In the genomic region with DNA sequence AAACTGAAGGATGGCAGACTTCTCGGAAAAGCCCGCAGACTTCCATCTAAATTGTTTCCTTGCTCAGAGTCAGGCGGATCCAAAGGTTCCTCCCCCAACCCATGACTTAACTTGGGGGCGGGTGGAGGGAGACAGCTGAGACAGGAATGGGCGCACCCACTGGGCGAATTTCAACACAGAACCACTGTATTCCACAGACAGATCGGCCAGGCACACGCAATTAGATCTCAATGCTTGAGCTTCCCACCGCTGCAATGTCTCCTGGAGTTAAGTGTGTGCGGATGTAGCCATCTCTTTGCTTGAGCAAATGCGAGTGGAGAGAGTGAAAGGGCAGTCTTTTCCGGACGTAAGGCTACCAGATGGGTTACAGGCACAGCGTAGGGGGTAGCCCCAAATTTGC, we compare ENCODE assay signal across 8 mouse cellular contexts. TPM values are rescaled to one million over a fixed set of nuclear protein-coding genes. Genes with fewer than 3 reads are reported as not detected.
DNase-seq lines count a peak whose midpoint lies in the region; ATAC-seq lines count a peak whose summit lies in the region.

No protein-coding gene starts in this region.

- H3K9ac ChIP-seq in embryonic facial prominence, embryonic 13.5 days, result peak overlapping the region; percentile 79
- H3K9ac ChIP-seq in limb, embryonic 12.5 days (replicated peaks), result peak overlapping the region; percentile 76; the same call in 1 of the 2 replicates
- H3K9ac ChIP-seq in neural tube, embryonic 12.5 days, result peak overlapping the region; percentile 72; the same call in 1 of the 2 replicates

- 0 out of 2 replicates have a peak overlapping the region, but pooled peaks have one; percentile 78 for H3K27ac ChIP-seq in embryonic facial prominence, embryonic 13.5 days
- H3K27ac ChIP-seq in limb, embryonic 12.5 days, result no peak overlapping the region
- H3K27ac ChIP-seq in neural tube, embryonic 12.5 days, result no peak overlapping the region

- H3K36me3 ChIP-seq in embryonic facial prominence, embryonic 13.5 days, result no peaks in the 10 kb centered on the region
- H3K36me3 ChIP-seq in limb, embryonic 12.5 days, result no peaks in the 10 kb centered on the region
- H3K36me3 ChIP-seq in neural tube, embryonic 12.5 days, result no peaks in the 10 kb centered on the region

- no peaks in the 10 kb centered on the region for H3K27me3 ChIP-seq in embryonic facial prominence, embryonic 13.5 days
- H3K27me3 ChIP-seq in limb, embryonic 12.5 days, result peaks cover 13% of the 10 kb centered on the region
- H3K27me3 ChIP-seq in neural tube, embryonic 12.5 days (replicated peaks), result no peaks in the 10 kb centered on the region; the same call in 1 of the 2 replicates

- H3K4me3 ChIP-seq in embryonic facial prominence, embryonic 13.5 days, result peak overlapping the region; percentile 71
- peak overlapping the region; percentile 70 for H3K4me3 ChIP-seq in limb, embryonic 12.5 days (replicated peaks)
- H3K4me3 ChIP-seq in neural tube, embryonic 12.5 days, result peak overlapping the region; percentile 65

- WGBS in embryonic facial prominence, embryonic 13.5 days, result 8% methylated on average over 14 of the region's 14 CpGs
- WGBS in limb, embryonic 12.5 days, result 16% methylated on average over 14 of the region's 14 CpGs
- 24% methylated on average over 14 of the region's 14 CpGs for WGBS in neural tube, embryonic 12.5 days

- peak; percentile 69 for DNase-seq in adrenal gland, adult 2 months
- DNase-seq in adrenal gland, postnatal 4 days (ENCODE audit: low spot score in 2 of 2), result no peak
- peak; percentile 39 to 45 for DNase-seq in heart, postnatal 36 days
- no peak for DNase-seq in ovary, adult 18-20 months (ENCODE audit: low spot score)
- DNase-seq in embryo, embryonic 10.5 days (ENCODE audit: low spot score), result no peak

- no peak for ATAC-seq in embryonic facial prominence, embryonic 13.5 days (ENCODE audit: insufficient number of reproducible peaks, insufficient read depth, low FRiP score, low TSS enrichment, low read depth)
- no peak for ATAC-seq in limb, embryonic 12.5 days (ENCODE audit: insufficient number of reproducible peaks, insufficient read depth, low FRiP score, low TSS enrichment, low read depth)
- ATAC-seq in neural tube, embryonic 12.5 days (ENCODE audit: low FRiP score, low read depth), result no peak

- H3K4me1 ChIP-seq in embryonic facial prominence, embryonic 13.5 days, result peaks cover 55% of the 10 kb centered on the region
- peaks cover 39% of the 10 kb centered on the region for H3K4me1 ChIP-seq in limb, embryonic 12.5 days (replicated peaks)
- peaks cover 24% of the 10 kb centered on the region for H3K4me1 ChIP-seq in neural tube, embryonic 12.5 days

- no peaks in the 10 kb centered on the region for H3K9me3 ChIP-seq in embryonic facial prominence, embryonic 13.5 days
- H3K9me3 ChIP-seq in limb, embryonic 12.5 days, result no peaks in the 10 kb centered on the region
- H3K9me3 ChIP-seq in neural tube, embryonic 12.5 days, result no peaks in the 10 kb centered on the region

- intact Hi-C loops in heart, postnatal 36 days (cut with DNase I), result loop anchor here (2.0 kb wide), 2 partner anchors 55 to 85 kb away; no protein-coding TSS in a partner anchor

- peak overlapping the region; percentile 96 for H3K4me2 ChIP-seq in embryonic facial prominence, embryonic 13.5 days
- H3K4me2 ChIP-seq in limb, embryonic 12.5 days, result peak overlapping the region; percentile 94
- H3K4me2 ChIP-seq in neural tube, embryonic 12.5 days (replicated peaks), result peak overlapping the region; percentile 99

RNA-seq across cellular contexts. Expression of gene Kazn, which starts 1.2 kb away (rescaled TPM):
- total RNA-seq in adrenal gland, adult 2 months (2021), result 10 to 100 TPM; 19.1 to 22.6 TPM
- 35.2 and 47.4 TPM in 2 replicates for polyA plus RNA-seq in adrenal gland, adult 2 months (2012; rRNA removed)
- 10 to 100 TPM; 40.7 to 42.6 TPM for total RNA-seq in adrenal gland, postnatal 4 days (2021)
- 13.2 and 13.4 TPM in 2 replicates for polyA plus RNA-seq in embryonic facial prominence, embryonic 13.5 days (2015; fragmentation: Nextera tagmentation; extraction: Ambion mirVana)
- total RNA-seq in heart, postnatal 36 days (2021), result 1 to 10 TPM; 3.4 to 3.6 TPM
- polyA plus RNA-seq in limb, embryonic 12.5 days (2016; fragmentation: Nextera tagmentation; extraction: Ambion mirVana), result 13.7 and 14.2 TPM in 2 replicates
- polyA plus RNA-seq in neural tube, embryonic 12.5 days (2016; fragmentation: Nextera tagmentation; extraction: Ambion mirVana), result 18.9 and 21.4 TPM in 2 replicates

Comparison
In these comparisons a context has a peak if more than half of its experiments do, and no peak if none do; other contexts are left out.
1. DNase-seq: peak in adrenal gland, adult 2 months (single experiment) and heart, postnatal 36 days (2 of 2); none in adrenal gland, postnatal 4 days (0 of 2), ovary, adult 18-20 months (single experiment) and embryo, embryonic 10.5 days (single experiment).
2. Peak in every context shown above with its lines, with median percentiles within 50 percentile points of each other: H3K4me2 ChIP-seq, H3K4me3 ChIP-seq and H3K9ac ChIP-seq.